Mouse (Mus musculus) gastrocnemius, adult 2 months (tissue): ENCODE measurements around the gene Prim2. TPM values are rescaled to one million over a fixed set of nuclear protein-coding genes. Genes with fewer than 3 reads are reported as not detected.
A peak's percentile ranks its signal among the peaks of the same experiment; 100 is the strongest.

ENCODE experiments used
- DNase-seq: peaks from one replicate; pipeline ENCODE4 v3.0.0; 2022
- H3K27ac ChIP-seq: fragments of 200-600 bp; 2 replicates; pipeline ENCODE4 v1.8.1; 2022; ENCODE audit warnings: mild to moderate bottlenecking
- H3K4me3 ChIP-seq: fragments of 200-600 bp; 2 replicates; pipeline ENCODE4 v1.8.1; 2022; ENCODE audit warnings: mild to moderate bottlenecking, moderate library complexity
- CTCF ChIP-seq: fragments of 200-600 bp; IDR thresholded peaks from 2 replicates; pipeline ENCODE4 v1.8.1; 2022; ENCODE audit warnings: antibody characterized with exemption, mild to moderate bottlenecking, moderate library complexity
- intact Hi-C: fragments of 180-260 bp; cut with DNase I; formaldehyde crosslinking; loops from one replicate; pipeline ENCODE4 v1.15.1; 2025
- total RNA-seq, 2 experiments: library from RNA; stranded (reverse); gene quantifications; 2 replicates each; pipeline ENCODE4 v1.2.3; 2021

The Prim2 gene
- total RNA-seq, 2 experiments from 2014 or later: 1.2 to 1.3 TPM

- peak overlapping the region; percentile 79 for H3K27ac ChIP-seq
- intact Hi-C loops: loop anchor here (5.0 kb wide), 1 partner anchor 49 kb away; no protein-coding TSS in a partner anchor
- DNase-seq: no peak
- no peak for TF ChIP-seq CTCF
- no peak overlapping the region for H3K4me3 ChIP-seq
These were observed 3.8 kb upstream of the Prim2 start for GRCm38 (mm10) chr1:33673158-33673960.

DNA sequence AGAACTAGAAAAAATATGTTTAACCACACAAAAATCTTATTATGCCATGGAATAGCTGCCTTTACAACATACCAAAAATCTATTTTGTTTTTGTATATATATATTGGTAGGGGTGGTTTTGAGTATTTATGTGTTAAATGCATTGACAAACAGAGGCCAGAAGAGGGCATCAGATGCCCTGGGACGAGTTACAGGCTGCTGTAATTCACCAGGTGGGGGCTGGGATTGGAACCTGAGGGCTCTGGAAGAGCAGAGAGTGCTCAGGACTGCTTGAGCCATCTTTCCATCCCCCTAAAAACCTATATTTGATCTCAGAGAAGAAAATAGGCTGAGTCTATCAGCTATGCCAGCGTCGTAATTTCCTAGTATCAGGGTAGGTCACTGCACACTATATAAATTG lies 2.9 kb upstream of the Prim2 start:
- intact Hi-C loops: loop anchor here (5.0 kb wide), 1 partner anchor 50 kb away; no protein-coding TSS in a partner anchor
- peak; percentile 63 for TF ChIP-seq CTCF
- Histone ChIP-seq H3K4me3 (no peak overlapping the region), H3K27ac (peak overlapping the region; percentile 79)
- peak; percentile 52 for DNase-seq

GRCm38 (mm10) chr1:33672083-33672482 lies 2.5 kb upstream of the Prim2 start:
- H3K27ac ChIP-seq: no peak overlapping the region
- intact Hi-C loops: loop anchor here (5.0 kb wide), 1 partner anchor 50 kb away; no protein-coding TSS in a partner anchor

GRCm38 (mm10) chr1:33671441-33671840 lies 1.8 kb upstream of the Prim2 start:
- H3K27ac ChIP-seq: no peak overlapping the region
- intact Hi-C loops: loop anchor here (5.0 kb wide), 1 partner anchor 51 kb away; no protein-coding TSS in a partner anchor
- no peak for DNase-seq

More at GRCm38 (mm10) chr1:33672083-33672482, 2.5 kb upstream of the Prim2 start:
- no peak for TF ChIP-seq CTCF
- no peak for DNase-seq
- no peak overlapping the region for H3K4me3 ChIP-seq

DNA sequence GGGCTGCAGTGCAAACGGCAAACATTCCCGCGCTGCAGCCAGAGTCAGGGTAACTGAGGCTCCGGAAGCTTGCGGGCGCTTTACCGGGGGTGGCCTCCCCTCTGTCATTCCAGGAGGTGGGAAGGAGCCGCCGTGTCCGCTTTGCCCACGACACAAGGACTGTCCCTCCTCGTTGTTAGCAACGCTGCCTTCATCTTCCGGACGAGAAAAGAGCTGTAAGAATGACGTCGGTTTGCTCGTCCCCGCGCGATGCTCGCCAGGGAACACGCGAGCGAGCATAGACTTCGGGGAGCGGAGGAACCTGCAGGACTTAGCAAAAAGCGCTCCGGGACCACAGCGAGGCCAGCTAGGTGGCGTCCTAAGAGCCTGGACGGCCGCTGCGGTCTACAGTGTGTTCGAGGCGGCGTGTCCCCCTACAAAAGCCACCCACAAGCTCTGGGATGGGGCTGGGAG lies 595 bp upstream of the Prim2 start:
- peak overlapping the region; percentile 92 for H3K4me3 ChIP-seq
- DNase-seq: peak; percentile 62
- peak; percentile 8; the same call in 1 of the 2 replicates for TF ChIP-seq CTCF
- H3K27ac ChIP-seq: peak overlapping the region; percentile 80
- intact Hi-C loops: loop anchor here (5.0 kb wide), 1 partner anchor 52 kb away; no protein-coding TSS in a partner anchor

More at GRCm38 (mm10) chr1:33671441-33671840, 1.8 kb upstream of the Prim2 start:
- no peak overlapping the region for H3K4me3 ChIP-seq
- no peak for TF ChIP-seq CTCF

GRCm38 (mm10) chr1:33663605-33664117 lies 5.9 kb downstream of the Prim2 start:
- intact Hi-C loops: loop anchor here (1.0 kb wide), 1 partner anchor 75 kb away; no protein-coding TSS in a partner anchor
- no peak for TF ChIP-seq CTCF
- Histone ChIP-seq H3K27ac (no peak overlapping the region), H3K4me3 (no peak overlapping the region)
- DNase-seq: no peak

GRCm38 (mm10) chr1:33663163-33663562 lies 6.4 kb downstream of the Prim2 start:
- DNase-seq: no peak
- Histone ChIP-seq H3K4me3 (no peak overlapping the region), H3K27ac (no peak overlapping the region)
- peak; percentile 77 for TF ChIP-seq CTCF
- intact Hi-C loops: loop anchor here (1.0 kb wide), 1 partner anchor 75 kb away; no protein-coding TSS in a partner anchor

DNA sequence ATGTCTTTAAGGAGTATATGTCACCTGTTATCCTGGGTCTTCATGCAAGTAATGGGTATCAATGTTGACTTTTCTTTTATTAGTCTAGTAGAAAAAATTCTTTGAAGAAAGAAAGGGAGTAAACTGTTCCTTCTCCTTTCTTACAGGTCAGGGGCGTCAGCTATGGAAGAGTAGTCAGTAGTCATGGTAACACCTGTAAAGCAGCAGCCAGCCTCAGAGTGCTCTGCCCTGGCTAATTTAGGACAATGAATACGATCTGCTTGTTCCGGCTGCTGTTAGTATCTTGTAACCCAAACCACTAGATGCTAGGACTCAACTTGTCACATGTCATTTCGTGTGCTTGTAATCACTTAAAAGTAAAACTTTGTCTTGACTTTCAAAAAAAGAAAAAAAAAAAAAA lies 11.3 kb downstream of the Prim2 start:
- no peak for TF ChIP-seq CTCF
- intact Hi-C loops: no loop called here
- no peak overlapping the region for H3K27ac ChIP-seq
- DNase-seq: no peak
- H3K4me3 ChIP-seq: no peak overlapping the region

DNA sequence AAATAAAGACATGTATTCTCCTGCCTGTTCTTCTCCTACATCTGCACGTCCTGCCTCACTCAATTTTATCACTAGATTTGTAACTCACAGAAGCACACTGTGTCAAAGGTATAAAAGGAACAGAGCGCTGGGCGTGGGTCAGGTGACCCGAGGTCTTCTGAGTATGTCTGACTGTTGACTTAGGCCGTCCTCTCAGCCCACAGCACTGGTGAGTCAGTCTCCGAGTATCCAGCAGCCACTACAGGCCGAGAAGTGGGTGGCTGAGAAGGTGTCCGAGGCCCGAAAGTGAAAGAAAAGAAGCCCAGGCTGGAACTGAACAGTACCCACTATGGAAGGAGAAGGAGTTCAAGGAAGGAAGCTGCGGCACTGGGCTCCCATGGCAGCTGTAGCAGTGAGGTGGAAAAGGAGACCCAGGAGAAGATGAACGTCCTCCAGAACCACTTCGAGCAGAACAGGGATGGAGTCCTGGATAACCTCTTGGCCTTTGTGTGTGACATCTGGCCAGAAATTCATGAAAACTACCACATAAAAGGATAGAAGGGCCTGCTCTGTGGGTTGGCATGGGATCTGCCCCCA lies 11.9 kb downstream of the Prim2 start:
- Histone ChIP-seq H3K27ac (no peak overlapping the region), H3K4me3 (no peak overlapping the region)
- DNase-seq: no peak
- no peak for TF ChIP-seq CTCF
- intact Hi-C loops: no loop called here

GRCm38 (mm10) chr1:33650875-33651274 lies 18.7 kb downstream of the Prim2 start:
- intact Hi-C loops: no loop called here
- no peak for DNase-seq
- Histone ChIP-seq H3K27ac (no peak overlapping the region), H3K4me3 (no peak overlapping the region)
- TF ChIP-seq CTCF: no peak

DNA sequence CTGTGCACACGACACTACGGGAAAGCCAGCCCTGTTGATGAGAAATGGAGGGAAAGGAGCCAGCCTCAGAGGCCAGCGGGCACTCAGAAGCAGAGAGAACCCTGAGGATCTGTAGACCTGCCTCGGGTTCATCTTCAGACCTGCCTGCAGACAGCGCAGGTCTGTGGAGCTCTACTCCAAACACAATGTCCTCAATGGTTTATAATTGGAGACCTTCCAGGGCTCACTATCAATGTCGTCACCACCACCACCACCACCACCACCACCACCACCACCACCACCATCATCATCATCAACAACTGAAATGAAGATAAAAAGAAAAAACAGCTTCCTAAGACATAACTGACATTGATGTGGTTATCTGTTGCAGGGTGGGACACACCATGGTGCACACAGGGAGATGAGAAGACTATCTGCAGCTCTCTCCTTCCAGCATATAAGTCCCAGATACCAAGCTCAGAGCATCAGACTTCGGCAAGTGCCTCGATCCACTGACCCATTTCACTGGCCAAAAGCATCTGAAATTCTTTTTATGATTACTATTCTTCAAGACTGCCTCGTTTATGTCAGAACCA lies 20.0 kb downstream of the Prim2 start:
- no peak overlapping the region for H3K27ac ChIP-seq
- intact Hi-C loops: loop anchor here (10.0 kb wide), 1 partner anchor 685 kb away; no protein-coding TSS in a partner anchor
- H3K4me3 ChIP-seq: no peak overlapping the region
- no peak for TF ChIP-seq CTCF
- no peak for DNase-seq

- intact Hi-C loops: loop anchor here (10.0 kb wide), 1 partner anchor 684 kb away; no protein-coding TSS in a partner anchor
These were observed 20.6 kb downstream of the Prim2 start for GRCm38 (mm10) chr1:33649021-33649420.

More at GRCm38 (mm10) chr1:33649021-33649420, 20.6 kb downstream of the Prim2 start:
- no peak for TF ChIP-seq CTCF
- no peak for DNase-seq
- H3K27ac ChIP-seq: no peak overlapping the region; the same call in 1 of the 2 replicates
- H3K4me3 ChIP-seq: no peak overlapping the region
